Mouse (Mus musculus): Measurements from ENCODE around the gene Slc25a17. TPM values are rescaled to one million over a fixed set of nuclear protein-coding genes. Genes with fewer than 3 reads are reported as not detected.

The Slc25a17 gene
- polyA plus RNA-seq, 1 experiment from 2014 or later: 105 TPM

DNA sequence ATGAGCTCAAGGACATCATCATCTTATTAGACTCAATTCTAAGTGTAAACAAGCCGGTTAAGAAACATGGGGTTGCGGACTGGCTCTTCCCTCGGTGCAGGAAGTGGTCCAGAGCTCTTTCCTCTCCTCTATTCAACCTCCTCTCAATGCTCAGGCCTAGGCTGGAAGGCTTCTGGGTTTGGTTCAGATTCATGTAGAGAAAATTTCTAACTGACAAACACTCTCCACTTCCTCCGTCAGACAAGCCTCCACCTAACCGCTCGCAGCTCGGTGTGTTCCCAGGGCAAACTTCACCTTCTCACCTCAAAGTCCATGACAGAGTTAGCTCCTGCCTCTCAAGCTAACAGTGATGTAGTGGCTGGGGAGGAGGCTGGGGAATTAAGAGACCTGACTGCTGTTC, 56.6 kb downstream of the Slc25a17 start:
- no peaks in the 10 kb centered on the region for H3K9me3 ChIP-seq (ENCODE audit: control insufficient read depth, low read length)
- H3K9ac ChIP-seq (ENCODE audit: low read length): no peak overlapping the region
- H3K4me2 ChIP-seq (ENCODE audit: low read depth, low read length, severe bottlenecking): no peak overlapping the region
- no peak for ATAC-seq (replicated peaks; ENCODE audit: low FRiP score)
- WGBS: 93% methylated on average over 7 of the region's 7 CpGs
- DNase-seq (ENCODE audit: low spot score): no peak
- no peak overlapping the region for H3K27ac ChIP-seq (ENCODE audit: low read depth, low read length)
- no peaks in the 10 kb centered on the region for H3K27me3 ChIP-seq (ENCODE audit: control insufficient read depth, insufficient read depth, low read length)
- no peaks in the 10 kb centered on the region for H3K4me1 ChIP-seq (replicated peaks; ENCODE audit: control insufficient read depth, insufficient read depth, low read length)
- no peaks in the 10 kb centered on the region for H3K36me3 ChIP-seq (ENCODE audit: control insufficient read depth, insufficient read depth, low read length)
- no peak overlapping the region for H3K4me3 ChIP-seq (ENCODE audit: low read depth, low read length)

GRCm38 (mm10) chr15:81302151-81302808, 58.3 kb downstream of the Slc25a17 start:
- H3K4me2 ChIP-seq (ENCODE audit: low read depth, low read length, severe bottlenecking): no peak overlapping the region

GRCm38 (mm10) chr15:81301193-81302070, 59.2 kb downstream of the Slc25a17 start:
- Histone ChIP-seq H3K27ac (ENCODE audit: low read depth, low read length) (no peak overlapping the region), H3K4me2 (ENCODE audit: low read depth, low read length, severe bottlenecking) (no peak overlapping the region), H3K36me3 (ENCODE audit: control insufficient read depth, insufficient read depth, low read length) (no peaks in the 10 kb centered on the region), H3K9me3 (ENCODE audit: control insufficient read depth, low read length) (no peaks in the 10 kb centered on the region), H3K9ac (ENCODE audit: low read length) (no peak overlapping the region), H3K27me3 (ENCODE audit: control insufficient read depth, insufficient read depth, low read length) (no peaks in the 10 kb centered on the region), H3K4me3 (ENCODE audit: low read depth, low read length) (no peak overlapping the region), H3K4me1 (replicated peaks; ENCODE audit: control insufficient read depth, insufficient read depth, low read length) (no peaks in the 10 kb centered on the region)
- no peak for ATAC-seq (replicated peaks; ENCODE audit: low FRiP score)
- DNase-seq (ENCODE audit: low spot score): no peak
- 76% methylated on average over 16 of the region's 16 CpGs for WGBS

More at GRCm38 (mm10) chr15:81302151-81302808, 58.3 kb downstream of the Slc25a17 start:
- Histone ChIP-seq H3K4me3 (ENCODE audit: low read depth, low read length) (no peak overlapping the region), H3K4me1 (replicated peaks; ENCODE audit: control insufficient read depth, insufficient read depth, low read length) (no peaks in the 10 kb centered on the region), H3K27ac (ENCODE audit: low read depth, low read length) (no peak overlapping the region), H3K9me3 (ENCODE audit: control insufficient read depth, low read length) (no peaks in the 10 kb centered on the region), H3K27me3 (ENCODE audit: control insufficient read depth, insufficient read depth, low read length) (no peaks in the 10 kb centered on the region), H3K9ac (ENCODE audit: low read length) (no peak overlapping the region), H3K36me3 (ENCODE audit: control insufficient read depth, insufficient read depth, low read length) (no peaks in the 10 kb centered on the region)
- ATAC-seq (replicated peaks; ENCODE audit: low FRiP score): no peak
- 77% methylated on average over 13 of the region's 13 CpGs for WGBS
- DNase-seq (ENCODE audit: low spot score): no peak

DNA sequence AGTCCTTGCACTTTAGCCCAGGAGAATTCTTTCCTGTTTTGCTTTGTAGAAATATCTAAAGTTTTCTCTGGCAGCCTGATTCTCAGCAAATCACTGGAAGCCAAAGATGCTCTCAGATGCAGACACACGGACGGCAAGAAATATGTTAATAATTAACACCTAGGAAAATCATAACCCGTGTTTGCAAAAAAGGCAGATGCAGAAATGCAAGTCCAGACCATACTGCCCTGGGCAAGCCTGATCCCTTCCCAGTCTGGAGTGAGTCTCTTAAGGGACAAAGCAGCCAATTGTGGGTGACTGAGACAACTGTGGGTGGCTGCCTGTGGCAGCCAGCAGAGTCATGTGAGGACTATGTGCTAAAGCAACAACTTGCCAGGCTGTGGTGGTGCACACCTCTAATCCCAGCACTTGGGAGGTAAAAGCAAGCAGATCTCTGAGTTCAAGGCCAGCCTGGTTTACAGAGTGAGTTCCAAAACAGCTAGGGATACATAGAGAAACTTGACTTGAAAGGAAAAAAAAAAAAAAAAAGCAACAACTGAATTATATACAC, 60.0 kb downstream of the Slc25a17 start:
- H3K9me3 ChIP-seq (ENCODE audit: control insufficient read depth, low read length): no peaks in the 10 kb centered on the region
- 89% methylated on average over 3 of the region's 3 CpGs for WGBS
- no peak overlapping the region for H3K27ac ChIP-seq (ENCODE audit: low read depth, low read length)
- no peak overlapping the region for H3K4me2 ChIP-seq (ENCODE audit: low read depth, low read length, severe bottlenecking)
- no peaks in the 10 kb centered on the region for H3K4me1 ChIP-seq (replicated peaks; ENCODE audit: control insufficient read depth, insufficient read depth, low read length)
- no peak for DNase-seq (ENCODE audit: low spot score)
- no peaks in the 10 kb centered on the region for H3K27me3 ChIP-seq (ENCODE audit: control insufficient read depth, insufficient read depth, low read length)
- H3K36me3 ChIP-seq (ENCODE audit: control insufficient read depth, insufficient read depth, low read length): no peaks in the 10 kb centered on the region
- no peak for ATAC-seq (replicated peaks; ENCODE audit: low FRiP score)
- no peak overlapping the region for H3K9ac ChIP-seq (ENCODE audit: low read length)
- no peak overlapping the region for H3K4me3 ChIP-seq (ENCODE audit: low read depth, low read length)

- Histone ChIP-seq H3K4me3 (ENCODE audit: low read depth, low read length) (no peak overlapping the region), H3K27ac (ENCODE audit: low read depth, low read length) (no peak overlapping the region), H3K4me1 (replicated peaks; ENCODE audit: control insufficient read depth, insufficient read depth, low read length) (no peaks in the 10 kb centered on the region), H3K36me3 (ENCODE audit: control insufficient read depth, insufficient read depth, low read length) (no peaks in the 10 kb centered on the region), H3K9me3 (ENCODE audit: control insufficient read depth, low read length) (no peaks in the 10 kb centered on the region), H3K9ac (ENCODE audit: low read length) (no peak overlapping the region), H3K27me3 (ENCODE audit: control insufficient read depth, insufficient read depth, low read length) (no peaks in the 10 kb centered on the region), H3K4me2 (ENCODE audit: low read depth, low read length, severe bottlenecking) (no peak overlapping the region)
- WGBS: 92% methylated on average over 4 of the region's 4 CpGs
- no peak for DNase-seq (ENCODE audit: low spot score)
- no peak for ATAC-seq (replicated peaks; ENCODE audit: low FRiP score)
Measured at GRCm38 (mm10) chr15:81299549-81299948, 61.1 kb downstream of the Slc25a17 start.

DNA sequence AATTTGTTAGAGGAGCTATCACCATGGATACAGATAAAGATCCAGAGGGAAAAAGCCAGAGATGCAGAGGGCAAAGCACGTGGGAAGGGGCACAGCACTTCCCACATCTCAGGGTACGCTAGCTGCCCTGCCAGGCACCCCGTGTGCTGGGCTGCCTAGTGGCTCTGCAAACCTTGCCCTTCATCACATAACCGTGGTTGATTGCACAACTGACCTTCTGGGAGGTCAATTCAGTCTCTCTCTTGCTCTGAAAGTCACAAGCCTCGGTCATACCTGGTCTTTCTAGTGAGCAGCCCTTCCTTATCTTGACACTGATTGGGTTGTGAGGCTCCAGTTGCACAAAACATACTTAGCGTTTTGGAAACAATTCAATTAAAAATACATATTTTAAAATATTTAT, 62.4 kb downstream of the Slc25a17 start:
- no peak for DNase-seq (ENCODE audit: low spot score)
- no peak overlapping the region for H3K9ac ChIP-seq (ENCODE audit: low read length)
- 84% methylated on average over 6 of the region's 6 CpGs for WGBS
- no peak overlapping the region for H3K4me2 ChIP-seq (ENCODE audit: low read depth, low read length, severe bottlenecking)
- H3K9me3 ChIP-seq (ENCODE audit: control insufficient read depth, low read length): no peaks in the 10 kb centered on the region
- no peaks in the 10 kb centered on the region for H3K27me3 ChIP-seq (ENCODE audit: control insufficient read depth, insufficient read depth, low read length)
- no peaks in the 10 kb centered on the region for H3K4me1 ChIP-seq (replicated peaks; ENCODE audit: control insufficient read depth, insufficient read depth, low read length)
- H3K27ac ChIP-seq (ENCODE audit: low read depth, low read length): no peak overlapping the region
- H3K36me3 ChIP-seq (ENCODE audit: control insufficient read depth, insufficient read depth, low read length): no peaks in the 10 kb centered on the region
- ATAC-seq (replicated peaks; ENCODE audit: low FRiP score): no peak
- no peak overlapping the region for H3K4me3 ChIP-seq (ENCODE audit: low read depth, low read length)

DNA sequence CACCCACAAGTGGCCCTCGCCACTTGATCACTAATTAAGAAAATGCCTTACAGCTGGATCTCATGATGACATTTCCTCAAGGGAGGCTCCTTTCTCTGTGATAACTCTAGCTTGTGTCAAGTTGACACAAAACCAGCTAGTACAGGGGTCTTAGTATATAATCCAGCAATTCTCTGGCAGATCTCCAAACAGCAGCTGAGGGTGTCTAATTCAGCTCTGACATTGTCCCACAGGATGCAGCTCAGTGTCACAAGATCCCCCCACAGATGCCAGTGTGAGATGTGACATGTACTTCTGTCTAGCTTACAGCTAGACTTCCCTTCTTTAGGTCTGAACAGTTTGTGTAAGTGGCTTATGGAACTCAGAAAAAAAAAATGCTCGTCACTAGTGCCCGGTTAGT, 63.1 kb downstream of the Slc25a17 start:
- DNase-seq (ENCODE audit: low spot score) (no peak), ATAC-seq (replicated peaks; ENCODE audit: low FRiP score) (no peak)
- Histone ChIP-seq H3K4me2 (ENCODE audit: low read depth, low read length, severe bottlenecking) (no peak overlapping the region), H3K27ac (ENCODE audit: low read depth, low read length) (no peak overlapping the region), H3K27me3 (ENCODE audit: control insufficient read depth, insufficient read depth, low read length) (no peaks in the 10 kb centered on the region), H3K4me3 (ENCODE audit: low read depth, low read length) (no peak overlapping the region), H3K4me1 (replicated peaks; ENCODE audit: control insufficient read depth, insufficient read depth, low read length) (no peaks in the 10 kb centered on the region), H3K9me3 (ENCODE audit: control insufficient read depth, low read length) (no peaks in the 10 kb centered on the region), H3K9ac (ENCODE audit: low read length) (no peak overlapping the region), H3K36me3 (ENCODE audit: control insufficient read depth, insufficient read depth, low read length) (no peaks in the 10 kb centered on the region)
- 92% methylated on average over 3 of the region's 3 CpGs for WGBS

GRCm38 (mm10) chr15:81294897-81295296, 65.7 kb downstream of the Slc25a17 start:
- ATAC-seq (replicated peaks; ENCODE audit: low FRiP score): no peak
- Histone ChIP-seq H3K4me3 (ENCODE audit: low read depth, low read length) (no peak overlapping the region), H3K9me3 (ENCODE audit: control insufficient read depth, low read length) (no peaks in the 10 kb centered on the region), H3K36me3 (ENCODE audit: control insufficient read depth, insufficient read depth, low read length) (no peaks in the 10 kb centered on the region), H3K4me1 (replicated peaks; ENCODE audit: control insufficient read depth, insufficient read depth, low read length) (no peaks in the 10 kb centered on the region), H3K9ac (ENCODE audit: low read length) (no peak overlapping the region), H3K4me2 (ENCODE audit: low read depth, low read length, severe bottlenecking) (no peak overlapping the region), H3K27ac (ENCODE audit: low read depth, low read length) (no peak overlapping the region), H3K27me3 (ENCODE audit: control insufficient read depth, insufficient read depth, low read length) (no peaks in the 10 kb centered on the region)
- WGBS: 93% methylated on average over 10 of the region's 10 CpGs
- DNase-seq (ENCODE audit: low spot score): no peak
